Mouse (Mus musculus) frontal cortex, postnatal 14 days (tissue): ENCODE measurements around the gene Lmbr1l.

Experiments
- DNase-seq, 2 experiments: peaks; one replicate each; pipeline ENCODE4 v3.0.0; 2022; ENCODE audit warnings: low spot score in 2 of 2

Gene Lmbr1l

DNA sequence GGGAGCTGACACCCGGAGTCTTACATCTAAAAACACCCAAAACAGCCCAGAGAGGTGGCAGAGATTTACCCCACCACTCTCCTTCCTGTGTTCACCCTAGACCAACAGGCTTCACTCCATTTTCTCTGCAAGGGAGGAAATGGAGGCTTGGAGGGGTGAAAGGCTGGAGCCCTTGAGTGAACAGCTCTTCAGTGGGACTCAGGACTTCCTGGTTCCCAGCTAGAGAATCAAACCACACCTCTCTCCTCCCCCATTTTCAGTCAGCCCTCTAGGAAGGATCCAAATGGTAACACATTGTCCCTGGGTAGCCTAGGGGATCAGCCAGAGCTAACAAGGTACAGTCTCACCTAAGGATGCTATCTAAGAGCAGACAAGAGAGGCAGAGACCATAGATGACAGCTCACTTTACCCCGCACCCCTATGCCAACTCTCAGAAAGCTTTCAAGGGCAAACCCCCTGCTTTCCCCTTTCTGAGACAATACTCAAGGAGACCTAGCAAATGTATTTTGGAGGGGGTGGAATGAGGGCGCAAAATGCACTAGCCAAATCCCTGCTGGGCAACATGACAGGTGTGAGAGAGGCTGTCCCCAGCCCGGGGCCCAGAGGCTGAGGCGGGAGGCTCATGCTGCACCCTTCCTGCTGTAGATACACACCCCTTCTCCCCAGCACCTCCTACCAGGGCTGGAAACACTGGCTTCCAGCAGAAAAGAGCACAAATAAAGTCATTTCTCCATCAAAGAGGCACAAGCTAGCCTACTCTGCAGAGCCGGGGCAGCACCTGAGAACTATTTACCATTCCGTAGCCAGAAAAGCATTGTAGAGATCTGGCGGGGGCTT is 48.5 kb downstream of the Lmbr1l start:
- no peak for DNase-seq

DNA sequence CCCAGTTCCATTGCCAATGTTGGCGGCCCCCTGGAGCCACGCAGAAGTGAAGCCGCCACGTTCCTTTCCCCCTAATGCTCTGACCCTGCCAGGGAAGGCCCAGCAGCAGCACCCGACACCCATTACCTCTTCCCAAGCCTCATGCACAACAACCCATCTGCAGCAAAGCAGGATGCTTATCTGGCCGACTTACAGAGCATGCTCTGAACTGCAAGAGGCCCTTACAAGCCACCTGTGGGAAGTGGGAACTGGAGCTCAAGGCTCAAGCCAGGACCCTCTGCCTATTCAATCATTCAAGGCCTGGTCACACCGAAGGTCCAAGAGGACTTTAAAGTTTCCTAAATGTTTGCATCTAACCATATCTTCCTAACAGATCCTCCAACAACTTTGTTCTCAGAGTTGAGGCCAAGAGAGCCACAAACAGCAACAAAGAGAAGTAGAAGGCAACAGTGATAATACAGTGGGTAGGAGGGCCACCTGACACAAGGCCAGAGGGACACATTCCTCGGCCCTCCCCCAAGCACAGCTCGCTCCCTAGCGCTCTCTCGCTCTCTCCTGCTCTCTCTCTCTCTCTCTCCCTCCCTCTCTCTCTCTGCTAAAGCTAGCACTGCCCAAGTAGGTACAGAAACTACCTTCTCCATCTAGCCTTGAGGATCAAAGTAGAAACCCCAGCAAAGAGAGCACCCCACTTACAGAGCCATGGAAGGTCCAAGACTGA is 49.5 kb downstream of the Lmbr1l start:
- no peak for DNase-seq

DNA sequence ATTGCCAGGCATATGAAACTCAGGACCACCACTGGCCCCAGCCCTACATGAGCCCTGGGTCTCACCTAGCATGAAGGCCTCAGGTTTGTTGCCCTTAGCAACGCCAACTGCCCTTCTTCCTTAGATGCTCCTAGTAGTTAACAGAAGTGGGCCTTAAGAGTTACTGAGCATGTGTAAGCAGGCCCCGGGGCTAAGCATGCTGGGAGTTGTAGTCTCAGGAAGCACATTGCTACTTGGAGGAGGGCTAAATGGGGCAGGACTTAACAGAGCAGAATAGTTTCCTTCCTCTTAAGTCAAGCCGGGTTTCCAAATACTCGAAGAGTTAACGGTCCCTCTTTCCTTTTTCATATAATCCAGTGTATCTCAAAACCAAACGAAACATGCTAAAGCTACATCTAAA is 50.7 kb downstream of the Lmbr1l start:
- no peak for DNase-seq

DNA sequence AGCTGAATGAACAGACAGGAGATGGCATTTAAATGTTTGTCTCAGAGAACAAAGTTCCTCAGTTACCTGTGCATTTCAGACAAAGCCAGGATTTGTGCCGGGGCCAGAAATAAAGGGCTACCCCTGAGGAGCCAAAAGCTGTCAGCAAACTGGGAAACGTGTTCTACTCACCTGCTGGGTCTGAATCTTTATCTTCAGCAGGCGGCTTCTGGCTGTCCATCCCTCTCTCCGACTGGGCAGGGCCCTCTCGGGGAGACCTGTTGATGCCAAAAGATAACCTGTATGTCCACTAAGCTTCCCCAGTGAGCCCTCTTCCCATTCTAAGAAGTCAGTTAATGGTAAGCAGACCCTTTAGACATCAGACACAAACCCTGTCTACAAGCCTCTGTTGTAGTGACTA is 51.5 kb downstream of the Lmbr1l start:
- no peak for DNase-seq

DNA sequence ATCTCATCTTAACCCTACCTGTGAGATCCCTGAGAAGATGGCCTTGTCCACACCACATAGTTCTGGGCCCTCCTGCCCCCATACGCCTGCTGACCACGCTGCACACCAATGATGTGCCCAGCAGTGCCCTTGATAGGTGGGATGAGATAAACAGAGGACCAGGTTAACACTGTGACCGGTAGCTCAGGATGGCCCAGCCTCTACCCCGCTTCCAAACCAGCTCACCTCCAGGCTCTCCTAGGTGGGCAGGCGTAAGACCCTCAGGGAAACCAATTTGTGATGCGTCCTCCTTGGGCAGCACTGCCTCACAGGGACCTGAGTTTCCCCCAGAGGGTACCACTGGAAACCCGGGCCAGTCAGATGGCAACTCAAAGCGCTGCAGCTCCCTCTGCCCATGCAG is 52.3 kb downstream of the Lmbr1l start:
- no peak for DNase-seq

DNA sequence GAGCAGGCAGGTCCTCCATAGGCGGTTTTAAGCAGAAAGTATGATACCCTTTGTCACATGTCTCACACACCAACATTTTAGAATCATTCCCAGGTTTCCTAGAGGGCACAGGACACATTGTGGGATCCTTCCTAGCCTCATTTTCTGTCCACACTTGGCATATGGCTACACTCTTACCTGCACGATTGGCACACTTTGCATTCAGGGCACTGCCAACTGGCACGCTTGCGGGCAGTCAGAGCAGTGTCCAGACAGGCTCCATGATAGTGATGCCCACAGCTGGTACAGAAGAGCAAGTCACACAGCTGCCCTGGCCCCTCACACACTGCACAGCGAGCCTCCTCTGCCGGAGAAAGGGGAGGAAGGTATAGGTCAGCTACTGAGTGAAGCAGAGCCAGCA is 53.1 kb downstream of the Lmbr1l start:
- no peak for DNase-seq

DNA sequence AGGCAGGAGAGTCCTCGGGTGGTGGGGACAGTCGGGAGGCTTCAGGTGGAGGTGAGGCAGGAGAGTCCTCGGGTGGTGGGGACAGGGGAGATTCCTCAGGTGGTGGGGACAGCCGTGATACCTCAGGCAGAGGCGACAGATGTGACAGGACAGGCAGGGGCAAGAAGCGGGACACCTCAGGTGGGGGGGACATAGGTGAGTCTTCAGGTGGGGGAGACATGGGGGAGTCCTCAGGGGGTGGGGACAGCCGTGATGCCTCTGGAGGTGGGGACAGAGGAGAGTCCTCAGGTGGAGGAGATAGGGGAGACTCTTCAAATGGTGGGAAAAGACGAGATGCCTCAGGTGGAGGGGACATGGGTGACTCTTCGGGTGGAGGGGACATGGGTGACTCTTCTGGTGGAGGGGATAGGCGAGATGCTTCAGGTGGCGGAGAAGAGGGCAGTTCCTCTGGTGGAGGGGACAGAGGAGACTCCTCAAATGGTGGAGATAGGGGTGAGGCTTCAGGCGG is 54.5 kb downstream of the Lmbr1l start:
- DNase-seq = no peak

DNA sequence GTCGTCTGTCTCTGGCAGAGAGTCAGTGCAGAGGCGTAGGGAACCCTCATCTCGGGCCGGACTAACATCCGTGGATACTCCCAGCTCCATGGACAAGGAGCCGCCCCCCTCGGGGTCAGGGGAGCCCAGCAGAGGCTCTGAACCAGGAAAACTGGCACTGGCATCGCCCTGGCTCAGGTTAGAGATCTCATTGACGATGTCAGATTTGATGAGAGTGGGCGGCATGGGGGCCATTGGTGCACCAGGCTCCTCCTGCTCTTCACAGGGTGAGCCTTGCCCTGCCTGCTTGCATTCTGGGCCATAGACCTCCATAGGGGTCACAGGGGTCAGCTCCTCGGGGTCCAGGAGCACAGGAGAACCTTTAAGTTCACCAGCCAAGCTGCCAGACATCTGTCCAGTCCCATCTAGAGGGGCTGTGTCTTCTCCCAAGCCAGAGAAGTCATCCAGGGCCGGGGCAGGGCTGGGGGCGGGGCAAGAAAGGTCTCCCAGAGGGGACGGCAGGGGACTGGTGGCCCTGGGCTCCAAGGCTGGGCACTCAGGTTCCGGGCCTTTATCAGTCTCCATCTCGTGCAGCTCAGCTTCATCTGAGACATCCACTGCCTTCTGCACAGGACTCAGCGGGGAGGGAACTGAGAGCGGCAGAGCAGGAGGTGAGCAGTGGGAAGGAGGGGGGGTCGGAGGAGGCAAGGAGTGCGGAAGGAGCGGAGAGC is 56.2 kb downstream of the Lmbr1l start:
- no peak for DNase-seq

DNA sequence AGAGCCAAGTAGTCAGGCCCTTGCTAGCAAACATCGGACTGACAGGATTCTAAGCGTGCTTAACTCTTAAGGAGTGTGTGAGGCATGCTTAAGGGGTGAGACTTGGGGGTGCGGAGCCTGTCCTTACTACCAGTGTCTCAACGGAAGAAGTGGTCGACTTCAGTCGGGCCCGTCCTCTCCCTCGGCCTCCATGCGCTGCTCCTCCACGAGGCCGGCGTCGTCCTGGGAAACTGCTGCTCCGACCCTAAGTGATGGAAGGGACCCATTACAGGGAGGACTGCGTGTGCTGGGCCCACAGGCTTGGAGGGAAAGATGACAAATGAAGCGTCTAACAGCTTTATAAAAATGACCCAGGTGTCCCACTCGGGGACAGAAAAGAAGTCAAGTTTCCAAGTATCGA is 57.1 kb downstream of the Lmbr1l start:
- DNase-seq = no peak

DNA sequence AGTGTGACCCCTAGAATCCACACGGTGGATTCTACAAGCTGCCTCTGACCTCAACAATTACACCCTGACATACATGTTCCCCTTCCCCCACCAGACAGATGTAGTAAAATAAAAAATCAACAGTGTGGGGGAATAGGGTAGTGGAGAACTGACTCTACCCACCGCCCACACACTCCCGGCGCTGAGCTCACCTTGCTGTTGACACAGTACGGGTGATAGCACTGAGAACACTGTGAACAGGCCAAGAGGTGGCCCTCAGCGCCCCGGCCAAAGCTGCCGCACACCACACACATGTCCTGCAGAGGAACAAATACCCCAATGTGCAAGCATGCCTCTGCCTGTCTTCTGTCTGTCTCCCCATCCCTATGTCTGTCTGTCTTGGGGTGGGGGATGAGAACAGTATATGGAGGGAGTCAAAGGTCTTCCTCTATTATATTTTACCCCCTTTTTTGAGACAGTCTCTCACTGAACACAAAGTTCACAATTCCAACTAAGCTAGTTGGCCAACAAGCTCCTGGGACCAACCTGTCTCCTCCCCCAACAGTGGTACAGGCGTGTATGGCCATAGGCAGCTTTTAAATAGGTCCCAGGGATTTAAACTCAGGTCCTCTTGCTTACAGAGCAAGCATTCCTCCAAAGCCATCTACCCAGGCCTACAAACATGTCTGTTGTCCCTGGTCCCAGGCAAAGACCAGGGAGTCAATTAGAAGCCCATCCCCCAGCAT is 58.5 kb downstream of the Lmbr1l start:
- DNase-seq = no peak

DNA sequence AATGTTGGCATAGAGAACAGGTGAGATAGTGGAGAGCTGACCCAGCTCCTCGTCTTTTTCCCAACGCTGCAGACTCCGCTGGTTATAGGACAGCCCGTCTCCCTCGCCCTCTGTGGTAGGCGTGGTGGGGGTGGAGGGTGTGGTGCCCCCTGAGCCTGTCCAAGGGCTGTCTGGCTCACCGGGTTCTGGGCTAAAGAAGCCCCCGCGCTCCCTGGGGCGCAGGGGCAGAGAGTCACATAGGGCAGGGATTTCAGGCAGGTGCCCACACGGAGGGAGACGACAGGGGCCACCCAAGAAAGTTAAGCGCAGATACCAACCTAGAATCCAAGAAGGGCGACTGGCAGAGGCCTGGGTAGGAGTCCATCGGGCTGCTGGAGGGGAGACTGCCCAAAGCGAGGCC is 63.8 kb downstream of the Lmbr1l start:
- DNase-seq = no peak
